Mouse (Mus musculus) heart, embryonic 16.5 days (tissue): ENCODE results near the gene E130208F15Rik. TPM values are rescaled to one million over a fixed set of nuclear protein-coding genes. Genes with fewer than 3 reads are reported as not detected.

Experiments used
- ATAC-seq: fragments of 200-750 bp; cut with Nextera tagmentation; replicated peaks from 2 replicates; pipeline ENCODE4 v1.8.0; 2017; ENCODE audit warnings: moderate number of reproducible peaks; ENCODE audit not compliant: insufficient read depth, low FRiP score; ENCODE audit errors: extremely low read depth
- H3K27ac ChIP-seq: fragments of 300-500 bp; sonication (generic); 2 replicates; pipeline ENCODE4 v1.5.1; 2014; ENCODE audit warnings: mild to moderate bottlenecking, low read length, control low read depth, moderate library complexity
- H3K27me3 ChIP-seq: fragments of 300-500 bp; sonication (generic); 2 replicates; pipeline ENCODE4 v1.6.1; 2014; ENCODE audit warnings: low read length, mixed read lengths; ENCODE audit not compliant: control insufficient read depth, insufficient read depth
- H3K36me3 ChIP-seq: fragments of 300-500 bp; sonication (generic); 2 replicates; pipeline ENCODE4 v1.6.1; 2014; ENCODE audit not compliant: control insufficient read depth, insufficient read depth
- H3K4me1 ChIP-seq: fragments of 300-500 bp; sonication (generic); 2 replicates; pipeline ENCODE4 v1.6.1; 2014; ENCODE audit warnings: low read length, mixed read lengths; ENCODE audit not compliant: control insufficient read depth, insufficient read depth
- H3K4me2 ChIP-seq: fragments of 300-500 bp; sonication (generic); 2 replicates; pipeline ENCODE4 v1.6.1; 2014; ENCODE audit warnings: low read depth, mild to moderate bottlenecking, control low read depth, low read length
- H3K4me3 ChIP-seq: fragments of 300-500 bp; sonication (generic); 2 replicates; pipeline ENCODE4 v1.5.1; 2014; ENCODE audit warnings: mild to moderate bottlenecking, control low read depth, low read length
- H3K9ac ChIP-seq: fragments of 300-500 bp; sonication (generic); 2 replicates; pipeline ENCODE4 v1.6.1; 2014; ENCODE audit warnings: low read length, control low read depth
- H3K9me3 ChIP-seq: fragments of 300-500 bp; sonication (generic); replicated peaks from 2 replicates; pipeline ENCODE4 v1.6.1; 2016; ENCODE audit warnings: low read length; ENCODE audit not compliant: control insufficient read depth
- WGBS: fragments of 180-500 bp; shearing (Covaris S2); extraction: QIAGEN DNeasy Blood & Tissue Kit; methylation state at CpG from one replicate; pipeline ENCODE4 v1.1.7; 2014; 5-methylcytosine and 5-hydroxymethylcytosine counted together
- polyA plus RNA-seq: library from polyadenylated mRNA; unstranded; fragments of >200 nt; fragmentation: Nextera tagmentation; extraction: Ambion mirVana; gene quantifications from 2 replicates; pipeline ENCODE4 v1.2.1, GENCODE M21; 2015

The E130208F15Rik gene
- polyA plus RNA-seq, 1 experiment from 2014 or later: 7.3 TPM

GRCm38 (mm10) chr7:30336384-30336783 is 14.8 kb downstream of the E130208F15Rik start:
- no peak overlapping the region for H3K9ac ChIP-seq
- 4% methylated on average over 9 of the region's 9 CpGs for WGBS
- H3K27me3 ChIP-seq: peaks cover 12% of the 10 kb centered on the region
- peaks cover 29% of the 10 kb centered on the region for H3K4me1 ChIP-seq
- H3K27ac ChIP-seq: no peak overlapping the region
- no peaks in the 10 kb centered on the region for H3K36me3 ChIP-seq
- ATAC-seq: no peak
- no peak overlapping the region for H3K4me2 ChIP-seq
- no peaks in the 10 kb centered on the region for H3K9me3 ChIP-seq
- no peak overlapping the region for H3K4me3 ChIP-seq

- Histone ChIP-seq H3K4me1 (peaks cover 3% of the 10 kb centered on the region; the same call in 1 of the 2 replicates), H3K27me3 (peaks cover 18% of the 10 kb centered on the region)
- 71% methylated on average over 5 of the region's 5 CpGs for WGBS
Observed at GRCm38 (mm10) chr7:30339432-30340109, 18.0 kb downstream of the E130208F15Rik start.

GRCm38 (mm10) chr7:30346635-30347379 is 25.3 kb downstream of the E130208F15Rik start:
- no peak for ATAC-seq
- peaks cover 40% of the 10 kb centered on the region for H3K27me3 ChIP-seq
- no peak overlapping the region for H3K27ac ChIP-seq
- no peaks in the 10 kb centered on the region for H3K4me1 ChIP-seq
- no peaks in the 10 kb centered on the region for H3K36me3 ChIP-seq
- WGBS: 21% methylated on average over 21 of the region's 21 CpGs
- no peak overlapping the region for H3K4me2 ChIP-seq
- H3K4me3 ChIP-seq: no peak overlapping the region
- no peaks in the 10 kb centered on the region for H3K9me3 ChIP-seq
- no peak overlapping the region for H3K9ac ChIP-seq

More at GRCm38 (mm10) chr7:30339432-30340109, 18.0 kb downstream of the E130208F15Rik start:
- no peak overlapping the region for H3K4me3 ChIP-seq
- no peak overlapping the region for H3K27ac ChIP-seq
- no peak overlapping the region for H3K4me2 ChIP-seq
- ATAC-seq: no peak
- H3K9me3 ChIP-seq: no peaks in the 10 kb centered on the region
- no peaks in the 10 kb centered on the region for H3K36me3 ChIP-seq
- H3K9ac ChIP-seq: no peak overlapping the region

- WGBS: 2% methylated on average over 30 of the region's 30 CpGs
- no peak; the same call in 1 of the 2 replicates for ATAC-seq
- Histone ChIP-seq H3K4me2 (no peak overlapping the region), H3K27me3 (peaks cover 44% of the 10 kb centered on the region), H3K9ac (no peak overlapping the region), H3K36me3 (no peaks in the 10 kb centered on the region), H3K9me3 (no peaks in the 10 kb centered on the region), H3K27ac (no peak overlapping the region), H3K4me3 (no peak overlapping the region), H3K4me1 (no peaks in the 10 kb centered on the region)
Observed at GRCm38 (mm10) chr7:30347828-30348227, 26.3 kb downstream of the E130208F15Rik start.

GRCm38 (mm10) chr7:30353279-30353822 is 31.8 kb downstream of the E130208F15Rik start:
- Histone ChIP-seq H3K27ac (no peak overlapping the region), H3K9ac (no peak overlapping the region), H3K27me3 (peaks cover 21% of the 10 kb centered on the region), H3K36me3 (no peaks in the 10 kb centered on the region), H3K4me1 (no peaks in the 10 kb centered on the region), H3K9me3 (no peaks in the 10 kb centered on the region), H3K4me3 (no peak overlapping the region), H3K4me2 (no peak overlapping the region)
- ATAC-seq: no peak
- 11% methylated on average over 6 of the region's 6 CpGs for WGBS

GRCm38 (mm10) chr7:30354059-30354458 is 32.5 kb downstream of the E130208F15Rik start:
- ATAC-seq: no peak
- Histone ChIP-seq H3K9me3 (no peaks in the 10 kb centered on the region), H3K27ac (no peak overlapping the region), H3K4me2 (no peak overlapping the region), H3K4me1 (no peaks in the 10 kb centered on the region), H3K4me3 (no peak overlapping the region), H3K27me3 (peaks cover 15% of the 10 kb centered on the region), H3K9ac (no peak overlapping the region), H3K36me3 (no peaks in the 10 kb centered on the region)
- 67% methylated on average over 4 of the region's 4 CpGs for WGBS

GRCm38 (mm10) chr7:30358378-30359186 is 37.0 kb downstream of the E130208F15Rik start:
- 71% methylated on average over 7 of the region's 7 CpGs for WGBS
- H3K9ac ChIP-seq: no peak overlapping the region
- H3K27me3 ChIP-seq: peaks cover 4% of the 10 kb centered on the region
- ATAC-seq: no peak
- H3K4me1 ChIP-seq: peaks cover 7% of the 10 kb centered on the region; the same call in 1 of the 2 replicates
- no peak overlapping the region for H3K27ac ChIP-seq
- H3K4me2 ChIP-seq: no peak overlapping the region
- H3K9me3 ChIP-seq: no peaks in the 10 kb centered on the region
- H3K4me3 ChIP-seq: no peak overlapping the region
- no peaks in the 10 kb centered on the region; the same call in 1 of the 2 replicates for H3K36me3 ChIP-seq

GRCm38 (mm10) chr7:30359276-30359865 is 37.8 kb downstream of the E130208F15Rik start:
- no peak overlapping the region for H3K4me3 ChIP-seq
- H3K9ac ChIP-seq: no peak overlapping the region
- H3K4me1 ChIP-seq: peaks cover 7% of the 10 kb centered on the region; the same call in 1 of the 2 replicates
- H3K4me2 ChIP-seq: no peak overlapping the region
- peaks cover 12% of the 10 kb centered on the region for H3K27me3 ChIP-seq
- WGBS: 76% methylated on average over 31 of the region's 31 CpGs
- no peaks in the 10 kb centered on the region; the same call in 1 of the 2 replicates for H3K36me3 ChIP-seq
- no peaks in the 10 kb centered on the region for H3K9me3 ChIP-seq
- H3K27ac ChIP-seq: no peak overlapping the region
- no peak for ATAC-seq
